Mouse (Mus musculus): ENCODE results near the gene Sh3rf3. TPM values are rescaled to one million over a fixed set of nuclear protein-coding genes. Genes with fewer than 3 reads are reported as not detected.

The Sh3rf3 gene
- polyA plus RNA-seq, 1 experiment from 2014 or later = 0.17 TPM

DNA sequence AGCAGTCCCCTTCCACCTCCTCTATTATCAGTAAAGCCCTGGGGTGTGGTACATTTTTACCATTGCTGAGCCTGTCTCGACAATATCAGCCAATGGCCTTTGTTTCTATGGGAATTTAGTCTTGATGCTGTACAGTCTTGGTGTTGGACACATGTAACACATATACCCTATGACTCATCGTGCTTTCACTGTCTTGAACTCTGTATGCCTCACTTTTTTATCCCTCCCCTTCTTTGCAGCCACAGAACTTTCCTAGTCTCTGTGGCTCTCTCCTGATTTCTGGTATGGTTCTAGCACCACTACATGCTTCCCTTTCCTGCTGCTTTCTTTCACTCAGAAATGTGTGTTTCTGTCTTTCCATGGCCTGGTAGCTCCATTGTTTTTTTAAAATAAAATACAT is 181.6 kb downstream of the Sh3rf3 start:
- H3K4me3 ChIP-seq = no peak overlapping the region
- 60% methylated on average over 2 of the region's 2 CpGs for WGBS
- no peaks in the 10 kb centered on the region for H3K9me3 ChIP-seq (replicated peaks)
- H3K9ac ChIP-seq = no peak overlapping the region
- no peak overlapping the region for H3K4me2 ChIP-seq
- H3K4me1 ChIP-seq (replicated peaks) = no peaks in the 10 kb centered on the region
- no peaks in the 10 kb centered on the region for H3K27me3 ChIP-seq (replicated peaks)
- ATAC-seq (ENCODE audit: insufficient number of reproducible peaks, low FRiP score) = no peak
- H3K27ac ChIP-seq (ENCODE audit: poor library complexity, severe bottlenecking) = no peak overlapping the region
- no peaks in the 10 kb centered on the region for H3K36me3 ChIP-seq

DNA sequence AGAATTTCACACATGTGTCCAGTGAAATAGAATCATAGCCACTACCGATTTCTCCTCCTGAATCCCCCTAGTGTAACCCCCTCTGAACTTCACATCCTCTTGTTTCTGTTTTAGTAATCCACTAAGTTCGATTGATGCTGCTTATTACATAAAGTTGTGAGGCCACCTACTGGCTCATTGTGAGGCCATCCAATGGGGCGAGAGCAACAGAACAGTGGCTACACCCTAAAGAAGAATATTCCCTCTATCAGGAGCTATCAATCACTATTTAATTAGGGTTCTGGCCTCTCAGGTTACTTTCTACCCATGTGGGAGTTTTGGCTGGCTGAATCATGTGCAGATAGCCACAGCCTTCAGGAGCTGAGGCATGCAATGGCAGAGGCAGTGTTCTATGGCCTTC is 182.0 kb downstream of the Sh3rf3 start:
- no peaks in the 10 kb centered on the region for H3K9me3 ChIP-seq (replicated peaks)
- no peak overlapping the region for H3K27ac ChIP-seq (ENCODE audit: poor library complexity, severe bottlenecking)
- 72% methylated on average over 3 of the region's 3 CpGs for WGBS
- H3K4me2 ChIP-seq = no peak overlapping the region
- H3K4me1 ChIP-seq (replicated peaks) = no peaks in the 10 kb centered on the region
- no peak for ATAC-seq (ENCODE audit: insufficient number of reproducible peaks, low FRiP score)
- H3K27me3 ChIP-seq (replicated peaks) = no peaks in the 10 kb centered on the region
- H3K9ac ChIP-seq = no peak overlapping the region
- no peak overlapping the region for H3K4me3 ChIP-seq
- no peaks in the 10 kb centered on the region for H3K36me3 ChIP-seq

DNA sequence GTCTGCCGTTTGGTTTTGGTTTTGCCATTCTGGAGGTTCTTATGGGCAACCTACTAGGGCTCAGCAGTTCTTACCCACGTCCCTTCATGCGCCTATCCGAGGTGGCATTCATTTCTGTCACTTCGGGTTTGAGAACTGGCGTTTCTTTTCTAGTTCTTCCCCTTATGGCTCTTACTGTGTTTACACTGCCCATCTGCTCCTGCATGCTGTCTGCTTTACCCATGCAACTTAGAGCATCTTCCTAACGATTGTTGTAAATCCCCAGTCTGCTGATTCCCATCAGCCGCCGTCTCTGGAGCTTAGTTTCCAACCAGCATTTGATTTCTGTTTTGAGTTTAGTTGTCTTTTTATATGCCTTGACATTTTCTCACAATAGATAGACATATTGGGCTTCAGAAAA is 189.2 kb downstream of the Sh3rf3 start:
- Histone ChIP-seq H3K9me3 (replicated peaks) (no peaks in the 10 kb centered on the region; the same call in 1 of the 2 replicates), H3K4me1 (replicated peaks) (no peaks in the 10 kb centered on the region), H3K27me3 (replicated peaks) (peaks cover 12% of the 10 kb centered on the region), H3K4me2 (no peak overlapping the region), H3K4me3 (no peak overlapping the region), H3K9ac (no peak overlapping the region), H3K36me3 (no peaks in the 10 kb centered on the region), H3K27ac (ENCODE audit: poor library complexity, severe bottlenecking) (no peak overlapping the region)
- 86% methylated on average over 9 of the region's 9 CpGs for WGBS
- ATAC-seq (ENCODE audit: insufficient number of reproducible peaks, low FRiP score) = no peak

DNA sequence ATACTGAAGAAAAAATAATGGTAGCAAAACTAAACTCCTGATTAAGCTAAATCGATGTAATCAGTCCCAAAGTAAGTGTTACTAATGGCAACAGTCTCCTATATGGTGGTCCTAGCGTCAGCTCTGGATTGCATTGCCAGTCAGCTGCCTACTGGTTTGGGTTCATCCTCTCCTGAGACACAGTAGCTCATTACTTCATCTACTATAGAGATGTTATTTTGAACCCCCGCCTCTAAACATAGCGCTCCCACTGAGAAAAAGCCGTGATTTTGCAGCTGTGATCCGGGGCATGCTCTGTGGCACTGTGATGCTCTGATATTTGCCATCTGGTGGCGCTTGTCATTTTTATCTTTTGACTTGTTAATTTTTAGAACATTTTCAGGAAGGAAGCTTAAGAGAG is 198.3 kb downstream of the Sh3rf3 start:
- Histone ChIP-seq H3K9ac (no peak overlapping the region), H3K36me3 (no peaks in the 10 kb centered on the region), H3K27ac (ENCODE audit: poor library complexity, severe bottlenecking) (no peak overlapping the region), H3K4me1 (replicated peaks) (no peaks in the 10 kb centered on the region), H3K27me3 (replicated peaks) (peaks cover 7% of the 10 kb centered on the region; the same call in 1 of the 2 replicates), H3K4me3 (no peak overlapping the region), H3K4me2 (no peak overlapping the region), H3K9me3 (replicated peaks) (no peaks in the 10 kb centered on the region)
- ATAC-seq (ENCODE audit: insufficient number of reproducible peaks, low FRiP score) = no peak
- WGBS = 79% methylated on average over 7 of the region's 7 CpGs

DNA sequence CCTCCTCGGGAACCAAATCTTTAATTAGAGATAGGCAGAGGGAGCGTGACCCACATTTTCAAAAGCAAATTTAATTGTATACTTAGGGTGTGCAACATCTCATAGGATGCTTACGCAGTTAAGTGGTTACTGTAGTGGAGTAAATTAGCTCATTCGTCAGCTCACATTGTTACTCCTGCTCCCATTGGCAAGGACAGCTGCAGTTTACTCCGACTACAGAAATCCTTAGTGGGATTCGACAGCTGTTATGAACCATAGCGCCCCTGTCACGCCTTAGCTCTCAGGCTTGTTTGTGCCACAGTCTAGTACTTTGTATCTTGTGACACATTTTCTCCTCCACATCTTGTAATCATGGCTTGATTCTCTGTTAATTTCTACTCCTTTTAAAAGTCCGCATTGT is 200.5 kb downstream of the Sh3rf3 start:
- WGBS = 84% methylated on average over 9 of the region's 9 CpGs
- Histone ChIP-seq H3K9ac (no peak overlapping the region), H3K9me3 (replicated peaks) (no peaks in the 10 kb centered on the region), H3K4me1 (replicated peaks) (no peaks in the 10 kb centered on the region), H3K4me2 (no peak overlapping the region), H3K27me3 (replicated peaks) (no peaks in the 10 kb centered on the region), H3K36me3 (no peaks in the 10 kb centered on the region), H3K27ac (ENCODE audit: poor library complexity, severe bottlenecking) (no peak overlapping the region), H3K4me3 (no peak overlapping the region)
- ATAC-seq (ENCODE audit: insufficient number of reproducible peaks, low FRiP score) = no peak

DNA sequence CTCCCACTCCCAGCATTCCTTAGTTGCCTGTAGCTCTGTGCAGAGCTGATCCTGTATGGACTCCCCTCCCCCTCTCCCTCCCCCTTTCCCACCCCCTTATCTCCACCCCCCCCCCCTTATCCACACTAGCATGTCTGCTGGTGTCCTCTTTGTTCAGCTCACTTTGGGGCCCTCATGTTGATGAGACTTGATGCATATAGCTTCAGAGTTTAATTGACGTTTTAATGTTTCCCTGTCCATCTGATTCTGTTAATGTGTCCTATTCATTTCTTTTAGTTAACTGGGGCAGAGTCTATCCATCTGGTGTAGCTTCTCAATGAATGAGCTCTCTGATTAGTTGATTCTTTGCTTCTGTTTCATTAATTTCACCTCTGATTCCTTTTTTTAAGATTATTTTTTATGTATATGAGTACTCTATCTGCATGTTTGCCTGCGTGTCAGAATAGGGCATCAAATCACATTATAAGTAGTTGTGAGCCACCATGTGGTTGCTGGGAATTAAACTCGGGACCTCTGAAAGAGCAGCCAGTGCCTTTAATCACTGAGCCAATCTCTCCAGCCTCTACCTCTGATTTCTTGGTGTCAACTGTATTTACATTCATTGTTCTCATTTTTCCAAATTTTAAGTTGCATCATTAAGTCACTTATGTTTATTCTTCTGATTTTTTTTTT is 206.3 kb downstream of the Sh3rf3 start:
- Histone ChIP-seq H3K27me3 (replicated peaks) (no peaks in the 10 kb centered on the region), H3K36me3 (no peaks in the 10 kb centered on the region), H3K9me3 (replicated peaks) (no peaks in the 10 kb centered on the region), H3K4me1 (replicated peaks) (no peaks in the 10 kb centered on the region), H3K4me2 (no peak overlapping the region), H3K9ac (no peak overlapping the region), H3K27ac (ENCODE audit: poor library complexity, severe bottlenecking) (no peak overlapping the region), H3K4me3 (no peak overlapping the region)
- ATAC-seq (ENCODE audit: insufficient number of reproducible peaks, low FRiP score) = no peak
- 51% methylated on average over 3 of the region's 3 CpGs for WGBS

DNA sequence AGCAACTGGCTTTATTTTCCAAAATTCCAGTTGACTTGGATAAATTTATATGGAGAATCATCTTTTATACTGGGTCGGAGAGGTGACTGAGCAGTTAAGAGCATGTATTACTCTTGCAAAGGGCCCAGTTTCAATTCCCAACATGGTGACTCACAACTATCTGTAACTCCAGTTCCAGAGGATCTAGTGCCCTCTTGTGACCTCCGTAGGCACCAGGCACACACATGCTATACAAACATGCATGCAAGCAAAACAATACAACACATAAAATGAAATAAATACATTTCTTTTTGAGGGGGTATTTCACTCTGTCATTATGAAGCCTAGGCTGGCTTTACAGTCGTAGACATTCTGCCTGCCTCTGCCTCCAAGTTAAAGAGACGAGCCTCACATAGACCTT is 237.3 kb downstream of the Sh3rf3 start:
- H3K4me1 ChIP-seq (replicated peaks) = no peaks in the 10 kb centered on the region
- no peaks in the 10 kb centered on the region for H3K36me3 ChIP-seq
- H3K4me2 ChIP-seq = no peak overlapping the region
- ATAC-seq (ENCODE audit: insufficient number of reproducible peaks, low FRiP score) = no peak
- no peak overlapping the region for H3K27ac ChIP-seq (ENCODE audit: poor library complexity, severe bottlenecking)
- no peak overlapping the region for H3K9ac ChIP-seq
- H3K9me3 ChIP-seq (replicated peaks) = no peaks in the 10 kb centered on the region; the same call in 1 of the 2 replicates
- H3K4me3 ChIP-seq = no peak overlapping the region
- no peaks in the 10 kb centered on the region for H3K27me3 ChIP-seq (replicated peaks)
- WGBS = 73% methylated on average over 4 of the region's 4 CpGs

DNA sequence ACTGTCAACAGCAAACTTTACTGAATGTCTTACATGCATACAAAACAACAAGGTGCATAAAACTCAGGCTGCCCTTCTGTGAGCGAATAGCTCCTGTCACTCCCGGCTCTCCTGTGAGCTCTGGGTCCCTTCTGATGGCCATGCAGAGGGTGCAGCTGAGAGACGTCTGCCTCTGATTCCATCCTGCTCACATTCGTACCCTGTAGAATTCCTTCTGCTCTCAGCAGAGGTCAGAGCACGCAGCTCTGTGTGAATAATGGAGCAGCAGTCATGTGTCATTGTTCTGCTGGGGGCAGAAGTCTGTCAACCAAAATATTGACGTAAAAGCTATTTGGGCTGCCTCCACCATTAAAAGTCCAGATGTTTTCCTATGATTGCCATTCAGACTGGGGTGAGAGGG is 243.1 kb downstream of the Sh3rf3 start:
- Histone ChIP-seq H3K27ac (ENCODE audit: poor library complexity, severe bottlenecking) (no peak overlapping the region), H3K9ac (no peak overlapping the region), H3K4me1 (replicated peaks) (no peaks in the 10 kb centered on the region), H3K4me3 (no peak overlapping the region), H3K36me3 (no peaks in the 10 kb centered on the region), H3K9me3 (replicated peaks) (no peaks in the 10 kb centered on the region), H3K4me2 (no peak overlapping the region), H3K27me3 (replicated peaks) (no peaks in the 10 kb centered on the region)
- WGBS = 56% methylated on average over 6 of the region's 6 CpGs
- ATAC-seq (ENCODE audit: insufficient number of reproducible peaks, low FRiP score) = no peak

DNA sequence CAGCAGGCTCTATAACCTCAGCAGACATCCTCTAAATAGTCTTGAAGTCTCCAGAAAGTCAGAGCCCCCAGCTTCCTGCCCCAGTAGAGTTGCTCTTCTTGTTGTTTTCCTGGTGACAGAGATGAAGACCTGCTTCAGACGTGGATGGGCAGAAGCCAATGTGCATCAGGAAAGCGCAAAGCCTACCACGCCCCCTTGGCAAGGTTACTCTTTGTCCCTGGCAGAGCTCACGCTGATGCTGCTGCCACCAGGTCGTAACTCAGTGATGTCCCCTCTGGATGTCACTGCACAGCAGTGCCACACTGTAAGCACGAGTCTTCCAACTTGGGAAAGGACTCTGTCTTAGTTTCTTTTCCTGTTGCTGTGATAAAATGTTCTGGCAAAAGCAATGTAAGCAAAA is 253.6 kb downstream of the Sh3rf3 start:
- H3K4me3 ChIP-seq = no peak overlapping the region
- ATAC-seq (ENCODE audit: insufficient number of reproducible peaks, low FRiP score) = no peak
- no peak overlapping the region for H3K9ac ChIP-seq
- H3K4me1 ChIP-seq (replicated peaks) = 0 out of 2 replicates have a peak, but pooled peaks cover 6% of the 10 kb centered on the region
- 68% methylated on average over 6 of the region's 6 CpGs for WGBS
- no peaks in the 10 kb centered on the region for H3K9me3 ChIP-seq (replicated peaks)
- no peaks in the 10 kb centered on the region for H3K36me3 ChIP-seq
- no peak overlapping the region for H3K27ac ChIP-seq (ENCODE audit: poor library complexity, severe bottlenecking)
- no peak overlapping the region for H3K4me2 ChIP-seq
- 0 out of 2 replicates have a peak, but pooled peaks cover 4% of the 10 kb centered on the region for H3K27me3 ChIP-seq (replicated peaks)

DNA sequence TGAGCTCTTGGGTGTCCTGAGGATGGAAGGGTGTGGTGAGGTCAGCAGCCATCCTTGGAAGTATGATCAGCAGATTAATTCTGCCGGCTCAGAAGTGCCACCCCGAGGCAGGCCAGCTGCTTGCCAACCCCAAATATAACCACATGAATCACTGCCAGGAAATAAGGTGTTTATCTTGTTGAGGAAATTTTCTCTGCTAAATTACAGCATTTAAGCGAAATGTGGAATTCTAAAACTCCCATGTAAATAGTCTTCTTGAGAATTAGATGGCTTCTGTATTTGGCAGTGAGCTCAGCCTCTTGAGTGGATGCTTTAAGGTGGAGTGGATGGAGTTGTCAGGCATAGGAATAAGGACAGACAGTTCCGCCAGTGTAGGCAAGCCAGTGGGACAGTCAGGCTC is 259.7 kb downstream of the Sh3rf3 start:
- WGBS = 60% methylated on average over 4 of the region's 4 CpGs
- Histone ChIP-seq H3K36me3 (no peaks in the 10 kb centered on the region), H3K27ac (ENCODE audit: poor library complexity, severe bottlenecking) (no peak overlapping the region), H3K9ac (no peak overlapping the region), H3K4me2 (no peak overlapping the region), H3K9me3 (replicated peaks) (no peaks in the 10 kb centered on the region), H3K4me1 (replicated peaks) (0 out of 2 replicates have a peak, but pooled peaks cover 6% of the 10 kb centered on the region), H3K4me3 (no peak overlapping the region), H3K27me3 (replicated peaks) (peaks cover 4% of the 10 kb centered on the region; the same call in 1 of the 2 replicates)
- ATAC-seq (ENCODE audit: insufficient number of reproducible peaks, low FRiP score) = no peak

DNA sequence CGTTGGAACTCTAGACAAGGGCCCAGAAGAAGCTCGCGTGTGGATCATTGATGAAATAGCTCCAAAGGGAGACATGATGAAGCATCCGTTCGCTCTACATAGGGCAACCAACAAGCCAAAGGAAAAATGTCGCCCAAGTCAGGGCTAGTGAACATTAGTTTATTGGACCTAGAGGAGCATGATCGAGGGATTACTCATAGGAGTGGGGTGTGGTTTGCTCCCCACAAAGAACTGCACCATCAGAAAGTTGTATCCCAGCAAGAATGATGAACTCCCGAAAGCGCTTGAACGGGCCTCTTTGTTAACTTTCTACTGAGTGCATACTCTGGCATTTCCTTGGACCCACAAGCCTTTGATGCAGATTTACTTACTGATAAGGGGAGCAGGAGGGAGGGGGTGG is 263.5 kb downstream of the Sh3rf3 start:
- H3K4me2 ChIP-seq = no peak overlapping the region
- no peak for ATAC-seq (ENCODE audit: insufficient number of reproducible peaks, low FRiP score)
- H3K4me3 ChIP-seq = no peak overlapping the region
- H3K27ac ChIP-seq (ENCODE audit: poor library complexity, severe bottlenecking) = no peak overlapping the region
- H3K9me3 ChIP-seq (replicated peaks) = no peaks in the 10 kb centered on the region
- no peaks in the 10 kb centered on the region for H3K4me1 ChIP-seq (replicated peaks)
- WGBS = 83% methylated on average over 10 of the region's 10 CpGs
- H3K27me3 ChIP-seq (replicated peaks) = peaks cover 10% of the 10 kb centered on the region; the same call in 1 of the 2 replicates
- H3K36me3 ChIP-seq = no peaks in the 10 kb centered on the region
- no peak overlapping the region for H3K9ac ChIP-seq

DNA sequence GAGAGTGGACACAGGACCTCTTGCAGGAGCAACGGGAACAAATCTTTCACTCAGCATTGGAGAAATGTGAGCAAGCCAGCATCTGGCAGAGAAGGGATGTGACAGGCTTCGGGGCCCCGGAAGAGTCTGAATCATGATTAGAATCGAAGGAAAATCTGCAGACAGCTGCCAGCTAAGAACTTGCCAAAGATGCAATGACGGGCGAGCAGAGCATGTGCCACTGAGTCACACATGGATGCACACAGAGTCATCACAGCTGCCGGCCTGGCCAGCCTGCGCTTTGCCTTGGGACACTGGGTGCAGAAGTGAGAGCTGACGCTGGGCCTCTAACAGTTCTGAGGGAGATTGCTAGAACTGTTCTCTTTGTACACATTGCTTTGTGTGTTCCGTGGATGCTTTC is 264.8 kb downstream of the Sh3rf3 start:
- H3K36me3 ChIP-seq = no peaks in the 10 kb centered on the region
- H3K27ac ChIP-seq (ENCODE audit: poor library complexity, severe bottlenecking) = no peak overlapping the region
- 78% methylated on average over 10 of the region's 10 CpGs for WGBS
- no peak overlapping the region for H3K9ac ChIP-seq
- H3K4me2 ChIP-seq = no peak overlapping the region
- H3K4me1 ChIP-seq (replicated peaks) = no peaks in the 10 kb centered on the region
- no peak for ATAC-seq (ENCODE audit: insufficient number of reproducible peaks, low FRiP score)
- H3K4me3 ChIP-seq = no peak overlapping the region
- peaks cover 14% of the 10 kb centered on the region; the same call in 1 of the 2 replicates for H3K27me3 ChIP-seq (replicated peaks)
- H3K9me3 ChIP-seq (replicated peaks) = no peaks in the 10 kb centered on the region
